Mouse (Mus musculus): ENCODE measurements around the gene 1700056E22Rik.

1700056E22Rik gene

GRCm38 (mm10) chr1:184066460-184067287 lies 32.6 kb upstream of the 1700056E22Rik start:
- H3K4me3 ChIP-seq (replicated peaks; ENCODE audit: low read length), result no peak overlapping the region
- no peaks in the 10 kb centered on the region for H3K27me3 ChIP-seq (ENCODE audit: insufficient read depth, low read length)
- TF ChIP-seq CTCF (conservative IDR thresholded peaks at IDR 0.05; ENCODE audit: low read length), result no peak
- TF ChIP-seq NANOG (IDR thresholded peaks at IDR 0.05; ENCODE audit: borderline replicate concordance, low read length), result no peak
- TF ChIP-seq POU5F1 (IDR thresholded peaks at IDR 0.05; ENCODE audit: borderline replicate concordance, low read length), result no peak
- peaks cover 22% of the 10 kb centered on the region for H3K9me3 ChIP-seq (ENCODE audit: low read length)
- H3K36me3 ChIP-seq (ENCODE audit: insufficient read depth, low read length), result no peaks in the 10 kb centered on the region
- no peaks in the 10 kb centered on the region for H3K4me1 ChIP-seq (replicated peaks; ENCODE audit: low read depth, low read length)

GRCm38 (mm10) chr1:184065589-184066361 lies 31.7 kb upstream of the 1700056E22Rik start:
- Histone ChIP-seq H3K4me3 (replicated peaks; ENCODE audit: low read length) (no peak overlapping the region), H3K9me3 (ENCODE audit: low read length) (peaks cover 14% of the 10 kb centered on the region), H3K36me3 (ENCODE audit: insufficient read depth, low read length) (no peaks in the 10 kb centered on the region), H3K4me1 (replicated peaks; ENCODE audit: low read depth, low read length) (no peaks in the 10 kb centered on the region), H3K27me3 (ENCODE audit: insufficient read depth, low read length) (no peaks in the 10 kb centered on the region)
- TF ChIP-seq POU5F1 (IDR thresholded peaks at IDR 0.05; ENCODE audit: borderline replicate concordance, low read length) (no peak), NANOG (IDR thresholded peaks at IDR 0.05; ENCODE audit: borderline replicate concordance, low read length) (no peak)

GRCm38 (mm10) chr1:184064306-184064705 lies 30.2 kb upstream of the 1700056E22Rik start:
- no peak overlapping the region for H3K4me3 ChIP-seq (replicated peaks; ENCODE audit: low read length)
- peaks cover 6% of the 10 kb centered on the region for H3K9me3 ChIP-seq (ENCODE audit: low read length)
- no peaks in the 10 kb centered on the region for H3K36me3 ChIP-seq (ENCODE audit: insufficient read depth, low read length)
- no peaks in the 10 kb centered on the region for H3K27me3 ChIP-seq (ENCODE audit: insufficient read depth, low read length)
- no peak for TF ChIP-seq POU5F1 (IDR thresholded peaks at IDR 0.05; ENCODE audit: borderline replicate concordance, low read length)
- no peak for TF ChIP-seq NANOG (IDR thresholded peaks at IDR 0.05; ENCODE audit: borderline replicate concordance, low read length)
- no peak for TF ChIP-seq CTCF (conservative IDR thresholded peaks at IDR 0.05; ENCODE audit: low read length)
- no peaks in the 10 kb centered on the region for H3K4me1 ChIP-seq (replicated peaks; ENCODE audit: low read depth, low read length)

GRCm38 (mm10) chr1:184061901-184062300 lies 27.8 kb upstream of the 1700056E22Rik start:
- TF ChIP-seq NANOG (IDR thresholded peaks at IDR 0.05; ENCODE audit: borderline replicate concordance, low read length), result no peak
- no peak for TF ChIP-seq CTCF (conservative IDR thresholded peaks at IDR 0.05; ENCODE audit: low read length)
- TF ChIP-seq POU5F1 (IDR thresholded peaks at IDR 0.05; ENCODE audit: borderline replicate concordance, low read length), result no peak
- Histone ChIP-seq H3K4me1 (replicated peaks; ENCODE audit: low read depth, low read length) (no peaks in the 10 kb centered on the region), H3K9me3 (ENCODE audit: low read length) (no peaks in the 10 kb centered on the region), H3K36me3 (ENCODE audit: insufficient read depth, low read length) (no peaks in the 10 kb centered on the region), H3K4me3 (replicated peaks; ENCODE audit: low read length) (no peak overlapping the region), H3K27me3 (ENCODE audit: insufficient read depth, low read length) (no peaks in the 10 kb centered on the region)

GRCm38 (mm10) chr1:184060828-184061734 lies 27.0 kb upstream of the 1700056E22Rik start:
- H3K27me3 ChIP-seq (ENCODE audit: insufficient read depth, low read length), result no peaks in the 10 kb centered on the region
- TF ChIP-seq POU5F1 (IDR thresholded peaks at IDR 0.05; ENCODE audit: borderline replicate concordance, low read length) (no peak), NANOG (IDR thresholded peaks at IDR 0.05; ENCODE audit: borderline replicate concordance, low read length) (no peak), CTCF (conservative IDR thresholded peaks at IDR 0.05; ENCODE audit: low read length) (no peak)
- no peaks in the 10 kb centered on the region for H3K9me3 ChIP-seq (ENCODE audit: low read length)
- no peaks in the 10 kb centered on the region for H3K4me1 ChIP-seq (replicated peaks; ENCODE audit: low read depth, low read length)
- H3K4me3 ChIP-seq (replicated peaks; ENCODE audit: low read length), result no peak overlapping the region
- H3K36me3 ChIP-seq (ENCODE audit: insufficient read depth, low read length), result no peaks in the 10 kb centered on the region

DNA sequence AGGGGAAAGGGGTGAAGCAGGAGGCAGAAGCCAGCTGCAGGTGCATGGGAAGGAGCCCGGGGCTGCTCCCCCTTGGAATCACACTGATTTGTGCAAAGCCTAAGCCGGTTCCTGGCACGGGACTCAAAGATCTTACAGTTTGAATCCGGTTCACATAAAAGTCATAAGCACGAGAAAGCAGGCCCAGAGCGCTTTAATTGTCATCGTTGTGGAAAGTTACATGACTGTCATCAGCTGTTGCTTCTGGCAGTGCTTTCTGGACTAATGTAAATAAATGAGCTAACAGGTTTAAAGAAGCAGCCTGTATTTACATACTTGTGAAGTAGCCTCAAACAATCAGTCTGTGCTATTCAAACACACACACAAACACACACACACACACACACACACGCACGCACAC lies 26.3 kb upstream of the 1700056E22Rik start:
- H3K36me3 ChIP-seq (ENCODE audit: insufficient read depth, low read length), result no peaks in the 10 kb centered on the region
- no peaks in the 10 kb centered on the region for H3K27me3 ChIP-seq (ENCODE audit: insufficient read depth, low read length)
- no peak for TF ChIP-seq POU5F1 (IDR thresholded peaks at IDR 0.05; ENCODE audit: borderline replicate concordance, low read length)
- no peak for TF ChIP-seq NANOG (IDR thresholded peaks at IDR 0.05; ENCODE audit: borderline replicate concordance, low read length)
- no peak for TF ChIP-seq CTCF (conservative IDR thresholded peaks at IDR 0.05; ENCODE audit: low read length)
- no peak overlapping the region for H3K4me3 ChIP-seq (replicated peaks; ENCODE audit: low read length)
- H3K4me1 ChIP-seq (replicated peaks; ENCODE audit: low read depth, low read length), result no peaks in the 10 kb centered on the region
- H3K9me3 ChIP-seq (ENCODE audit: low read length), result no peaks in the 10 kb centered on the region

DNA sequence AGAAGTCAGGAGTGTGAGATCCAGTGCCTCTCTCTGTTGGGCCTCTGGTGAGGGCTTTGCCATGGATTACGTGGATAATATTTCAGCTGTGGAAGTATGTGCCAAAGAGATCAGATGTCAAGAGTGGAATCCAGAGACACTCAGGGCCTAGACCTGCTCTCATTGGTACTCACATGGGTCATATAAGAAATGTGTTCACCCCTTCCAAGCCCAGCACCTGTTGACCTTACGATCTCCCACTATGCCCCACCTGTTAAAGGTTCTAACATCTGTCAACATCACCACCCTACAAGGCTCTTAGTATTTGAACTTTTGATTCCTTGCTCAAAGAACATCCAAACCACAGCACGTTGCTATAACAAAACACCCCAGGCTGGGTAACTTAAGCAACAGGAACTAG lies 25.7 kb upstream of the 1700056E22Rik start:
- H3K27me3 ChIP-seq (ENCODE audit: insufficient read depth, low read length), result no peaks in the 10 kb centered on the region
- no peak overlapping the region for H3K4me3 ChIP-seq (replicated peaks; ENCODE audit: low read length)
- no peaks in the 10 kb centered on the region for H3K9me3 ChIP-seq (ENCODE audit: low read length)
- no peaks in the 10 kb centered on the region for H3K4me1 ChIP-seq (replicated peaks; ENCODE audit: low read depth, low read length)
- no peaks in the 10 kb centered on the region for H3K36me3 ChIP-seq (ENCODE audit: insufficient read depth, low read length)
- TF ChIP-seq POU5F1 (IDR thresholded peaks at IDR 0.05; ENCODE audit: borderline replicate concordance, low read length), result no peak
- no peak for TF ChIP-seq NANOG (IDR thresholded peaks at IDR 0.05; ENCODE audit: borderline replicate concordance, low read length)
- no peak for TF ChIP-seq CTCF (conservative IDR thresholded peaks at IDR 0.05; ENCODE audit: low read length)

- TF ChIP-seq CTCF (conservative IDR thresholded peaks at IDR 0.05; ENCODE audit: low read length) (no peak), NANOG (IDR thresholded peaks at IDR 0.05; ENCODE audit: borderline replicate concordance, low read length) (no peak), POU5F1 (IDR thresholded peaks at IDR 0.05; ENCODE audit: borderline replicate concordance, low read length) (no peak)
- Histone ChIP-seq H3K36me3 (ENCODE audit: insufficient read depth, low read length) (no peaks in the 10 kb centered on the region), H3K9me3 (ENCODE audit: low read length) (no peaks in the 10 kb centered on the region), H3K4me3 (replicated peaks; ENCODE audit: low read length) (no peak overlapping the region), H3K27me3 (ENCODE audit: insufficient read depth, low read length) (no peaks in the 10 kb centered on the region), H3K4me1 (replicated peaks; ENCODE audit: low read depth, low read length) (no peaks in the 10 kb centered on the region)
Observed at GRCm38 (mm10) chr1:184058206-184058605, 24.1 kb upstream of the 1700056E22Rik start.

Measured in E14TG2a.4 (cell line).